Mouse (Mus musculus): Measurements from ENCODE around the gene Dlst.
A peak's percentile ranks its signal among the peaks of the same experiment; 100 is the strongest.

Gene Dlst

DNA sequence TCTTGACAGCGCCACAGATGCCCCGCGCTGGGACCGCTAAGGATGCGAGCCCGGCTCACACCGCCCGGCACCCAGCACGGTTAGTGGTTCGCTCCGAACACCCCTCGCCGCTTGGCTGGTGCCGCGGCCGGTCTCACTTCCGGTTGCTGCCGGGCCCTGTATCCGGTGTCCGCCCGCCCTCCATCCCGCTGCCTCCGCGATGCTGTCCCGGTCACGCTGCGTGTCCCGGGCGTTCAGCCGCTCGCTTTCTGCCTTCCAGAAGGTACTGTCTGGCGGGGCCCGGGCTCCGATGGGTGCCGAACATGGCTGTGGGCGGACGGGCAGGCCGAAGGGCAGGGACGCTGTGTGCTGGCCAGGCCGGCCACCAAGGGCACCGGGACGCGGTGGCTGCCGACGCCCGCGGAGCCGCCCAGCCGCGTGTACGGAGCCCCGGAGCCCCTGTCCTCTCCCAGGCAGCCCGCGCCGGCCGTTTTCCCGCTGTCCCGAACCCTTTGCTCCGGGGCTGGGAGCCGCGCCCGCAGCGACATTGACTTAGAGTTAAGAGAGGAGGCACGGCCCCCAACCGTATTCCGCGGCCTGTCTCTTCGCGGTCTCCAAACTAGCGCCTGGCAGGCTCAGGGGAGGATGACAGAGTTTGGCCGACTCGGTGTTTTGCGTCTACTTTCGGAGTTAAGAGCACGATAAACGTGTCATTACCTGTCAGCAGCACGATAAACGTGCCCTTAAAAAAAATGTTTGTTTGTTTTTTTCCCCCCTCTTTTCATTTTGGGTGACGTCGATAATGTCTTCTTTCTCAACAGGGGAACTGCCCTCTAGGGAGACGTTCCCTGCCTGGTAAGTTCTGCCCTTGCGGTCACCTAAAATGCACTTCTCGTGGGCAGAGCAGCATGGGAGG lies at the start of gene Dlst, which contains the start of gene Prox2:
Dlst (plus strand) TSS at position 136 of the 895 bp plus-strand sequence.
Prox2 (minus strand) TSS at position 62 of the 895 bp plus-strand sequence.
- peak; percentile 49 for DNase-seq (ENCODE audit: low spot score)

- no peak for DNase-seq (ENCODE audit: low spot score)
These were observed 39.6 kb upstream of the Dlst start for GRCm38 (mm10) chr12:85071043-85071442.

GRCm38 (mm10) chr12:85077100-85077499 lies 33.5 kb upstream of the Dlst start:
- no peak for DNase-seq (ENCODE audit: low spot score)

DNA sequence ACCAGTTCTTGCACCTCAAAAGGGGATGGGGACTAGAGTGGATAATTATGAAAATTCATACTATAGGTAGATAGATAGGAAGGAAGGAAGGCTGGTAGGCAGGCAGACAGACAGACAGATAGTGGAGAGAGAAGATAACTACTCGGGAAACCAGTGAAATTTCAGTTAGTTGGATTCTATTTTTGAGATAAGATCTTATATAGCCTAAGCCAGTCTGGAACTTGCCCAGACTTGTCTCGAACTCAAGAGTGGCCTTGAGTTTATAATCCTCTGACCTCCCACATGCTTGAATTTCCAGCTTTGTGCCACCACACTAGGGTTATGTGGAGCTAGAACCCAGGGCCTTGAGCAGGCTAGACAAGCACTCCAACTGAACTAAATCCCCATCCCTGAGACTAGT lies 26.4 kb upstream of the Dlst start:
- DNase-seq (ENCODE audit: low spot score): no peak

- no peak for DNase-seq (ENCODE audit: low spot score)
These were observed 25.7 kb upstream of the Dlst start for GRCm38 (mm10) chr12:85084941-85085340.

GRCm38 (mm10) chr12:85087845-85088244 lies 22.8 kb upstream of the Dlst start:
- no peak for DNase-seq (ENCODE audit: low spot score)

GRCm38 (mm10) chr12:85091190-85091589 lies 19.4 kb upstream of the Dlst start:
- DNase-seq (ENCODE audit: low spot score): no peak

- DNase-seq (ENCODE audit: low spot score): no peak
These were observed 18.4 kb upstream of the Dlst start for GRCm38 (mm10) chr12:85092214-85092613.

- DNase-seq (ENCODE audit: low spot score): no peak
These were observed 16.6 kb upstream of the Dlst start for GRCm38 (mm10) chr12:85094010-85094409.

DNA sequence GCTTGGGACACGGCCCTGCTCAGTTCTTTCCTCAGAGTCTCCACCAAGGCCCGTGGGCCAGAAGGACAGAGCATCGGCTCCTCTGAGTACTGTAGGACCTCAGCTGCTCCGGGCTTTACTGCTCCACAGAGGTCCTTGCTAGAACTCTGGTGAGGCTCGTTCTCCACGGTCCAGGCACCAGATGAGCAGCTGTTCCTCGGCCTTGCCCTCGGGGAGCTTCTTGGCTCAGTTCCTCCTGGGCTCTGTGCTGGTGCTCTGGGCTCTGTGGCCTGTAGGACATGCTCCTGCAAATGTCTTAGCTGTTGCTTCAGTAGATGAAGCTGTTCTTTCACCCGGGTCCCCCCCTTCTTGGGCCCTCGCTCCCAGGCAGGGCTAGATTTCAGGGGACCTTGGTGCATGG lies 15.9 kb upstream of the Dlst start:
- DNase-seq (ENCODE audit: low spot score): no peak

DNA sequence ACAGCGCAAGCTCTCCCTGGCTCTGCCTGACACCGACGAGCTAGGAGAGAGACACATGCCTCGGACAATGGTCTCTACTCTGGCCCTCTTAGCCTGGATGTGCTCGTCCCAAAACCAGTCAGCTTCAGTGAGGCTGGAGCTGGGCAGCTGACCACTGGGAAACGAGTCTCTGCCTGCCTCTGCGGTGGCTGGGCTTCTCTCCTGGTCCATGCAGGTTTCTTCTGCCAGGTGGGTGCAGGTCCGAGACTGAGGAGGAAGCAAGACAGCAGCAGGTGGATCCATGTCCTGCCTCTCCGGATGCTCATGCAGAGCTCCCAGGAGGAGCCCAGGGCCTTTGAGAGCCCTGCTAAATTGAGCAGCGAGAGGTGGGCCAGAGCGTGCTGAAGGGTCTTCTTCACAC lies 15.5 kb upstream of the Dlst start:
- no peak for DNase-seq (ENCODE audit: low spot score)

DNA sequence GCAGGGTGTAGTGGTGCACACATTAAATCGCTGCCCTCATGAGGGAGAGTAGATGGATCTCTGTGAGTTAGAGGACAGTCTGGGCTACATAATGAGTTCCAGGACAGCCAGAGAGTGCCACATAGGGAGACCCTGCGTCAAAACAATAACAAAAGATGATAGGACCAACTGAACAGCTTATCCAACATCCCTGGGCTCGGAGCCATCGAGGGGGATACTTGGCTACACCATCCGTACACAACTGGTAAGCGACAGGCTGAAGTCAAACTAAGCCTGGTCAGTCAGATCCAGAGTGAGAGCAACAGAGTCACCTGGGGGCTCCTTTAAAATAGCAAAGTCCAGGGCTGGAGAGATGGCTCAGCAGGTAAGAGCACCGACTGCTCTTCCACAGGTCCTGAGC lies 14.8 kb upstream of the Dlst start:
- no peak for DNase-seq (ENCODE audit: low spot score)

- DNase-seq (ENCODE audit: low spot score): no peak
These were observed 9.6 kb upstream of the Dlst start for GRCm38 (mm10) chr12:85101001-85101400.

GRCm38 (mm10) chr12:85101521-85102106 lies 9.0 kb upstream of the Dlst start:
- no peak for DNase-seq (ENCODE audit: low spot score)

DNA sequence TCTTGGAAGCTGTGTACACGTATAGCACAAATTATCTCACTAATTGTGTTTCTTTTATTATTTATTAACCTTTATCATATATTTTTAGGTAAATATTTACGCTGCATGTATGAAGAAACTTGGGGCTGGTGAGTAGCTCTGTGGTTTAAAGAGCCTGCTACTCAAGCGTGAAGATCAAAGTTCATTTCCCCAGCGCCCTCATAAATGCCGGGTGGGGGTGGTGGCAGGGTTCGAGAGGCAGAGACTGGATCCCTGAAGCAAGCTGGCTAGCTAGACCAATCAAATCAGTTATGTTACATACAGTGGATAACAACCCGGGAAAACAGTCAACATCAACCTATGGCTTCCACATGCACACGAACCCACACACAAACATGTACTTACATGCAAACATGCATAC lies 7.5 kb upstream of the Dlst start:
- DNase-seq (ENCODE audit: low spot score): no peak

DNA sequence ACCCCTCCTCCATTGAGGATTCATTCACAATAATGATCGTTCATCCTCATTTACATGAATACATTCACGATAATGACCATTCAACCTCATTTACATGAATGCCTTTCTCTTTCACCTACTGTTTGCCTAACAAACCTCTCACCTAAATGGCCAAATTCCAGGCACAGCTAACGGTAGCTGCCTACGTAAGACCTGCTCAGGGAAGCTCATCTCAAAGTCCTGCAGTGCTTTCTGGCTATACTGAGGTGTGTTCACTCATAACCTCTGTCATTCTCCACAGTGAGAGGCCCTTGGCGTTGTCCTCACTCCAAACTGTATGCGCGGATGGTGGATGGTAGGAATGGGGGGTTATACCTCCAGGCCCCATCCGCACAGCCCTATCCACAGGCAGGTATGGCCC lies 5.8 kb upstream of the Dlst start:
- no peak for DNase-seq (ENCODE audit: low spot score)

- DNase-seq (ENCODE audit: low spot score): no peak
These were observed 4.3 kb upstream of the Dlst start for GRCm38 (mm10) chr12:85106292-85106691.

GRCm38 (mm10) chr12:85108643-85109042 lies 2.0 kb upstream of the Dlst start:
- DNase-seq (ENCODE audit: low spot score): no peak

DNA sequence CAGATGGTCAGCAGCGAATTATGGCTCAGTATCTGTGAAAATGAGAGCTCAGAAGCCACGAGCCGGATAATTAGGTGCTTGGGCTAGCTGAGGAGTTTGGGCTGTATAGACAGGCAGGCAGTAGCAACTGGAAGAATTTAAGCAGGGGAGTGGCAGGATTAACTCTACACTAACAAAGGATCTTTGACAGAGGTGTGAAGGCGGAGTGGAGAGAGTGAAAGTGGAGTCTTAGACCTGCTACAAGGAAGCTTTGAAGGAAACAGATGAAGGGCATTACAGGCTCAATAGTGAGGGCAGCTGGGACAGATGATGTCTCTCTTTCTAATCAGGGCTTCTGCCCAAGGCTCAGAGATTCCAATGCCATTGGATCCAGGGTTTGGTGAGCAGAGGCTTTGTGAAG lies 1.2 kb upstream of the Dlst start:
- DNase-seq (ENCODE audit: low spot score): no peak

GRCm38 (mm10) chr12:85110011-85110697 lies 479 bp upstream of the Dlst start:
- no peak for DNase-seq (ENCODE audit: low spot score)

GRCm38 (mm10) chr12:85112550-85113251 lies 2.1 kb downstream of the Dlst start:
- no peak for DNase-seq (ENCODE audit: low spot score)

GRCm38 (mm10) chr12:85113337-85113736 lies 2.7 kb downstream of the Dlst start:
- DNase-seq (ENCODE audit: low spot score): no peak

Measured in urinary bladder, postnatal 10 days (tissue).